In the genomic region with DNA sequence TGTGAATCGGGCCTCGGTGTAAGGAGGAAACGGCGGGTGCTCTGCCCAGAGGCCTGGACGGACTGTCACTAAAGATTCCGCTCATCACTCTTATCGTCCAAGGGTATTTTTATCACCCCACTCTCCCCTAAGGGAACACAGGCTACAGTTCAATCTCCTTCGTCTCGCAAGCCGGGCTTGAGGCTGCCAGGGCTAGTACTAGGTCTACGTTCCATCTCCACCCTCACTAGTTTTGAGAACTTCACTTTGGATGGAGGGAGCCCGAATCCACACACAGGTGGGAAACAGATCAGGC, we compare ENCODE assay signal across 7 mouse cellular contexts. TPM values are rescaled to one million over a fixed set of nuclear protein-coding genes. Genes with fewer than 3 reads are reported as not detected.
DNase-seq lines count a peak whose midpoint lies in the region; ATAC-seq and TF ChIP-seq lines count a peak whose summit lies in the region.

No protein-coding gene starts in this region.

- WGBS in spleen, adult 2 months = 3% methylated on average over 12 of the region's 12 CpGs
- 13% methylated on average over 12 of the region's 12 CpGs for WGBS in forebrain, embryonic 13.5 days
- 3% methylated on average over 12 of the region's 12 CpGs for WGBS in liver, embryonic 13.5 days (ENCODE audit: insufficient replicate concordance)

- peak overlapping the region; percentile 78 for H3K4me3 ChIP-seq in spleen, adult 2 months (ENCODE audit: extremely low read depth, insufficient read depth, insufficient read length)
- H3K4me3 ChIP-seq in forebrain, embryonic 13.5 days = peak overlapping the region; percentile 84
- peak overlapping the region; percentile 98 for H3K4me3 ChIP-seq in liver, embryonic 13.5 days (replicated peaks)

- no peak for TF ChIP-seq CTCF in spleen, adult 2 months (IDR thresholded peaks at IDR 0.05; ENCODE audit: extremely low read depth, insufficient read depth, insufficient read length, insufficient replicate concordance)

- TF ChIP-seq POLR2A in spleen, adult 2 months (IDR thresholded peaks at IDR 0.05; ENCODE audit: low read depth, low read length) = no peak

- H3K27ac ChIP-seq in spleen, adult 2 months (ENCODE audit: insufficient read depth, low read length) = peak overlapping the region; percentile 87
- H3K27ac ChIP-seq in forebrain, embryonic 13.5 days = peak overlapping the region; percentile 97
- peak overlapping the region; percentile 96 for H3K27ac ChIP-seq in liver, embryonic 13.5 days

- peaks cover 12% of the 10 kb centered on the region; the same call in 1 of the 2 replicates for H3K4me1 ChIP-seq in spleen, adult 2 months (ENCODE audit: control insufficient read depth, insufficient read depth, insufficient read length)
- H3K4me1 ChIP-seq in forebrain, embryonic 13.5 days = peaks cover 25% of the 10 kb centered on the region
- peaks cover 27% of the 10 kb centered on the region for H3K4me1 ChIP-seq in liver, embryonic 13.5 days (replicated peaks)

- ATAC-seq in forebrain, embryonic 13.5 days = no peak; the same call in 1 of the 2 replicates
- peak; percentile 14 for ATAC-seq in liver, embryonic 13.5 days (ENCODE audit: low read depth)

- no peaks in the 10 kb centered on the region for H3K9me3 ChIP-seq in forebrain, embryonic 13.5 days (replicated peaks)
- no peaks in the 10 kb centered on the region for H3K9me3 ChIP-seq in liver, embryonic 13.5 days (replicated peaks)

- peak overlapping the region; percentile 95 for H3K4me2 ChIP-seq in forebrain, embryonic 13.5 days
- peak overlapping the region; percentile 93 for H3K4me2 ChIP-seq in liver, embryonic 13.5 days

- H3K9ac ChIP-seq in forebrain, embryonic 13.5 days = peak overlapping the region; percentile 89
- H3K9ac ChIP-seq in liver, embryonic 13.5 days = peak overlapping the region; percentile 95

- peaks cover 33% of the 10 kb centered on the region for H3K36me3 ChIP-seq in spleen, adult 2 months (ENCODE audit: control insufficient read depth, insufficient read depth, low read length)
- peaks cover 73% of the 10 kb centered on the region for H3K36me3 ChIP-seq in forebrain, embryonic 13.5 days (ENCODE audit: poor library complexity, severe bottlenecking)
- H3K36me3 ChIP-seq in liver, embryonic 13.5 days = peaks cover 54% of the 10 kb centered on the region

- DNase-seq in spleen, adult 2 months (ENCODE audit: low read depth in 1 of 2, low spot score in 2 of 2) = no peak
- no peak for DNase-seq in spleen, postnatal 10 days (ENCODE audit: low spot score in 2 of 2)
- DNase-seq in liver, embryonic 13.5 days = no peak
- DNase-seq in retina, postnatal 1 day = no peak
- no peak for DNase-seq in urinary bladder, postnatal 10 days (ENCODE audit: low spot score)
- DNase-seq in adrenal gland, adult 2 months = no peak

- H3K27me3 ChIP-seq in spleen, adult 2 months (ENCODE audit: control insufficient read depth, insufficient read depth, low read length) = no peaks in the 10 kb centered on the region
- no peaks in the 10 kb centered on the region for H3K27me3 ChIP-seq in forebrain, embryonic 13.5 days
- no peaks in the 10 kb centered on the region for H3K27me3 ChIP-seq in liver, embryonic 13.5 days

RNA-seq across cellular contexts. Expression of a gene that starts 0.8 kb away (rescaled TPM):
- polyA plus RNA-seq in spleen, adult 2 months (2012; rRNA removed) = 133 and 138 TPM in 2 replicates
- 69.7 and 80.6 TPM in 2 replicates for polyA plus RNA-seq in forebrain, embryonic 13.5 days (2015; fragmentation: Nextera tagmentation; extraction: Ambion mirVana)
- 26.0 and 27.0 TPM in 2 replicates for polyA plus RNA-seq in liver, embryonic 13.5 days (2015; fragmentation: Nextera tagmentation; extraction: Ambion mirVana)
- 100 to 1,000 TPM; 172 to 248 TPM for total RNA-seq in adrenal gland, adult 2 months (2021)
- 221 and 261 TPM in 2 replicates for polyA plus RNA-seq in adrenal gland, adult 2 months (2012; rRNA removed)

RNA-seq across cellular contexts. Expression of a gene that starts 11.7 kb away (rescaled TPM):
- 40.5 and 41.9 TPM in 2 replicates for polyA plus RNA-seq in spleen, adult 2 months (2012; rRNA removed)
- 18.7 and 22.9 TPM in 2 replicates for polyA plus RNA-seq in forebrain, embryonic 13.5 days (2015; fragmentation: Nextera tagmentation; extraction: Ambion mirVana)
- polyA plus RNA-seq in liver, embryonic 13.5 days (2015; fragmentation: Nextera tagmentation; extraction: Ambion mirVana) = 5.3 and 6.4 TPM in 2 replicates
- total RNA-seq in adrenal gland, adult 2 months (2021) = 100 to 1,000 TPM in 1 of 2 experiments, 10 to 100 TPM in 1; 94.0 to 107 TPM
- polyA plus RNA-seq in adrenal gland, adult 2 months (2012; rRNA removed) = 136 and 150 TPM in 2 replicates

RNA-seq across cellular contexts. Expression of a gene that starts 16.3 kb away (rescaled TPM):
- 170 and 211 TPM in 2 replicates for polyA plus RNA-seq in spleen, adult 2 months (2012; rRNA removed)
- polyA plus RNA-seq in forebrain, embryonic 13.5 days (2015; fragmentation: Nextera tagmentation; extraction: Ambion mirVana) = 80.4 and 91.2 TPM in 2 replicates
- polyA plus RNA-seq in liver, embryonic 13.5 days (2015; fragmentation: Nextera tagmentation; extraction: Ambion mirVana) = 63.1 and 66.1 TPM in 2 replicates
- total RNA-seq in adrenal gland, adult 2 months (2021) = 100 to 1,000 TPM; 186 to 192 TPM
- 173 and 186 TPM in 2 replicates for polyA plus RNA-seq in adrenal gland, adult 2 months (2012; rRNA removed)

RNA-seq across cellular contexts. Expression of a gene that starts 25.4 kb away (rescaled TPM):
- 76.7 and 102 TPM in 2 replicates for polyA plus RNA-seq in spleen, adult 2 months (2012; rRNA removed)
- polyA plus RNA-seq in forebrain, embryonic 13.5 days (2015; fragmentation: Nextera tagmentation; extraction: Ambion mirVana) = 132 and 144 TPM in 2 replicates
- 46.2 and 61.1 TPM in 2 replicates for polyA plus RNA-seq in liver, embryonic 13.5 days (2015; fragmentation: Nextera tagmentation; extraction: Ambion mirVana)
- total RNA-seq in adrenal gland, adult 2 months (2021) = 100 to 1,000 TPM; 105 to 126 TPM
- 119 and 129 TPM in 2 replicates for polyA plus RNA-seq in adrenal gland, adult 2 months (2012; rRNA removed)

RNA-seq across cellular contexts. Expression of a gene that starts 29.9 kb away (rescaled TPM):
- 22.2 and 23.7 TPM in 2 replicates for polyA plus RNA-seq in spleen, adult 2 months (2012; rRNA removed)
- 54.1 and 63.9 TPM in 2 replicates for polyA plus RNA-seq in forebrain, embryonic 13.5 days (2015; fragmentation: Nextera tagmentation; extraction: Ambion mirVana)
- 12.3 and 12.8 TPM in 2 replicates for polyA plus RNA-seq in liver, embryonic 13.5 days (2015; fragmentation: Nextera tagmentation; extraction: Ambion mirVana)
- total RNA-seq in adrenal gland, adult 2 months (2021) = 10 to 100 TPM; 19.4 to 24.5 TPM
- polyA plus RNA-seq in adrenal gland, adult 2 months (2012; rRNA removed) = 73.1 and 81.9 TPM in 2 replicates
